Mouse (Mus musculus) cerebral cortex, adult 2 months (tissue): ENCODE results near the gene Tbc1d14.

ENCODE experiments used
- WGBS: fragments of 180-500 bp; shearing (Covaris S2); methylation state at CpG from one replicate; pipeline ENCODE4 v1.1.7; 2018; 5-methylcytosine and 5-hydroxymethylcytosine counted together

Tbc1d14 gene

DNA sequence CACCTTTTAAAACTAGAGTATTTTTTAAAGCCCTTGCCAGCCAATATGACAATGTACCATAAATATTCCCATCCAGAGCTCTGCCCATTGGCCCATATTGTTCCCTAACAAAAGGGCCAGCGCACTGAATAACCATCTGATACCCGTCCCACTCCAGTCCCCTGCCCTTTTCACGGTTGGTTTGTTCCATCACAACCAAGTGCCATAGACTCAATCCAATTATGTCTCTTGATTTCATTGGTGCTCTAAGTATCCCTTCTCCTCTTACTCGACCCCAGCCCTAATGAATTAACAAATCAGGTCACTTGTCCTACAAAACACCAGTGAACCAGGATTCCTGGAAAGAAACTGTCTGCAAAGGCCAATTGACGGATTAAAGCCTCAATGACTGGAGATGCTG is 129.7 kb downstream of the Tbc1d14 start:
- 50% methylated on average over 5 of the region's 5 CpGs for WGBS

DNA sequence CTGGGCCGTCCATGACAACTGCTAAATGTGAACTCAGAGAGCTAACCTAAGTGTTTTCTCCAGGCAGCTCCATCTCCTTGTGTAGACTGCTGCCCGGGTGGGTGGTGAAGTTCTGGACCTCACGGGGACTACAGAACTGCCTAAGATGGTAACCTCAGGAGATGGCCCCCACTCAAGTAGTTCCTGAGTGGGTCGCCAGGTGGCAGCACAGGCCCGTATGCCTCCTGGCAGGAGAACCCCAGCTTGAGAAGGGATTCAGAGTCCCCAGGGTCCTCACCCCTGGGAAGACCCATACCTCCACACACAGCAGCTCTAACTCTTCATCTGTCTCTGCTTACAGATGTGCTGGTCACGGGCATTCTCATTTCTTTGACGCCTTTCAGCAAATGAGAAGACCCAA is 130.3 kb downstream of the Tbc1d14 start:
- WGBS: 16% methylated on average over 7 of the region's 7 CpGs

DNA sequence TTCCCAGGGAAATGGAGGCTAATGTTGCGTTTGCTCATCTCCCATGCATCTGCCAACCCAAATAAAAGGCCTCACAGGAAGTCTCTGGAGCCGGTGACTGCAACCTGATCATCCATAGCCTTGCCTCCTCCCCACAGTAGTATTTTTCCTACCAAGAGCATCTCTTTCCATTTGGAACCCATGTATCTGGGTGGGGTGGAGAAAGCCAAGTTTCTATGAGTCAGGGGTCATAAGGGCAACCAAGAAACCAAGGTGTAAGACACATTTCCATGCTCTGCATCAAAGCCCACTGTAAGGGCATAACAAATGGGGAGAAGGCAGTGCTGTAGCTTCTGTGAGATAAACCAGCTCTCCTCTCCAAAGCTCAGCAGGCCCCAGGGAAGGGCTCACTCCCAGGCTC is 131.8 kb downstream of the Tbc1d14 start:
- WGBS: 71% methylated on average over 2 of the region's 2 CpGs

DNA sequence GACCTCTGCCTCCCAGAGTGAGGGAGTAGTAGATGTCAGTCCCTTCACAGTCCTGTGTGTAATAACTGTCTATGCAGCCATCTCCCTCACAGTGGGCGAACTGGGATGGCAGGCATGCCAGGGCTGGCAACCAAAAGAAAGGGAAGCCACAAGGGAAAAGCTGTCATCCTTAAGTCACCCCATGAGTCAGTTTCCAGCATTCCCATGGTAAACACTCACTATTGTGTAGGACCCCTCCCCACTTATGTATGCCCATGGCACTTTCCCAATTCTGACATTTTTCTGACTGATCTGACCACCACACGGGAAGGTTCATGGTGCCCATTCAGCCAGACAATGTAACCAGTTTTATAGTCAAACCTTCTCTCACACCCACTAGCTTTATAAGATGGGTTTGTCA is 132.4 kb downstream of the Tbc1d14 start:
- 85% methylated on average over 2 of the region's 2 CpGs for WGBS

DNA sequence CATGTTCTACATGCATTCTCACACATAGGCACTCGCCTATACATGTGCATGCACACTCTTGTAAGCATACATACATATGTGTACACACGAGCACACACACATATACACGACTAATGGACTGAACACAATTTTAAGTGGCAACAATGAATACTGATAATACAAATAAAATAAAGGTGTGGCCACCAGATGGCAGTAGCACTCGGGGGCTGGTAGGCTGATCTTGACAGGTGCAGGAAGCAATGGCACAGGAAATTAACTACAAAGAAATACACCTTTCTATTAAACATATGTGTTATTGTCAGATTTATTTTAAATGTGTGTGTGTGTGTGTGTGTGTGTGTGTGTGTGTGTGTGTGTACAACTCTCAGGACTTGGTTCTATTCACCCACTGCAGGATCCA is 134.2 kb downstream of the Tbc1d14 start:
- WGBS: 19% methylated on average over 4 of the region's 4 CpGs

DNA sequence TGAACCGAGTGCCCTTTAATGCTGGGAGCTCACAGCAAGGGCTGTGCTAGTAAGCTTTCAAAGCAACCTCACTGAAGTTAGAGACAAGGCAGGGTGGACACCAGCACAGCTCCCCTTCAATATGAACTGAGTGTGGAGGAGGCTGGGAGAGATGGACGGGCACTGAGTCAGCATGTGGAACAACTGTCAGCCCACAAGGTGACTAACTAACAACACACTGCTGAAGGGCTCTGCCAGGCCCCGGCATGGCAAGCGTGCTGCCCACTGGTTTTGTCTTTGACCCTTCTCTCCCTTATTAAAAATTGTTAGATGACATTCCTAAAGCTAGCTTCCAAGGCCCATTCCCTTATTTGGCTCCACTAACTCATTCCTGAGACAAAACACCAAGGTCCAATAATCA is 135.4 kb downstream of the Tbc1d14 start:
- WGBS: 73% methylated on average over 4 of the region's 4 CpGs

DNA sequence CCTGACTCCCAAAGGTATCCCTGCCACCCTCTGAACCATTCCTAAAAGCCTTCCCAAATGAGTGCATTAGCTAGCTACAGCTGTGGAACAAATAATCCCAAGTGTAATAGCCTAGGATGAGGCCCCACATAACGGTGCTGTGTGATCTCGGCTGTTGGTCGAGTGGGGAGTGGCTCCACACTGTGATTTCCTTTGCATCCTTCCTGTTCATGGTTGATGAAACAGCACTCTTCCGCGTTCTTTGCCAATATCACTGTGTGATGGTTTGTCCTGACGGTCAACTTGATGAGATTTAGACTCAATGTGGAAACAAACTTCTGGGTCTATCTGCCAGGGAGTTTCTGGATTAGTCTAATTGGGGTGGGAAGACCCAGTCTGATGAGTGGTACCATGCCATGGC is 140.3 kb downstream of the Tbc1d14 start:
- WGBS: 86% methylated on average over 6 of the region's 6 CpGs

DNA sequence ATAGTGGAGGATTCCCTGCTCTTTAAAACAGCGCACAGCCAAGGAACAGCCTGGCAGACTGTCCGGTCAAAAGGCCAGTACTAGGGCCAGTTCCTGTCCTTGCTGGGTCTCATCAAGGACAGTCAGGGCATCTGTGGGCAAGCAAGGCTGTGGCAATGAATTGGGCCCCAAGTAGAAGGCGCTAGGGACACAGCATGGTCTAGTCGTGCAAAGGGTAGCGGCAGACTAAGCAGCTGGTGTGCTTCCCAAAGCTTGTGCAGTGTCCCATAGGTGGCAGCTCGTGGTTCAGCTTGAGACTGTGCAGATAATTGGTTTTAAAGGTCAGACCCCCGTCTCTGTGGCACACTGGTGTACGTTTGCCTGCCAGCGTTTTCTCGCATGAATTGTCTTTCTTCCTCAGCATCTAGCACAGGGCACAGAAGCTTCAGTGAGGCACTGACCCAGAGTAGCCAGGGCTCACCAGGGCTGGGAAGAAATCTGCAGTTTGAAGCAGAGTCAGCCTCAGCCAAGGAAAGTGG is 141.1 kb downstream of the Tbc1d14 start:
- 77% methylated on average over 10 of the region's 10 CpGs for WGBS

DNA sequence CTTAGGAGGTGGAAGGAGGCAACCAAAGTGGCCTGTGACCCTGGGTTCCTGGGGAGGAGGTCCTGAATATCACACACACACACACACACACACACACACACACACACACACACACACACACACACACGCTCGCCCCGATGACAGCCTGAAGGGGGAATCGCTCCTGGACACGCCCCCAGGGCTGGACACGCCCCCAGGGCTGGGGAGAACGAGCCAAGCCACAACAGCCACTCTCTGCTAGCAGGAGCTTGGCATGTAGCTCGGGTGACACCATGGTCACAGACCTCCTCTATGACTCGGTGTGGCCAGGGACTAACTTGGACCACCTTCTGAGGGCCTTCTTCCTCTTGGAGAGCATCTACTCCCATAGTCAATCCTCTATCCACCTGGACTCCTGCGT is 142.0 kb downstream of the Tbc1d14 start:
- WGBS: 33% methylated on average over 10 of the region's 10 CpGs

DNA sequence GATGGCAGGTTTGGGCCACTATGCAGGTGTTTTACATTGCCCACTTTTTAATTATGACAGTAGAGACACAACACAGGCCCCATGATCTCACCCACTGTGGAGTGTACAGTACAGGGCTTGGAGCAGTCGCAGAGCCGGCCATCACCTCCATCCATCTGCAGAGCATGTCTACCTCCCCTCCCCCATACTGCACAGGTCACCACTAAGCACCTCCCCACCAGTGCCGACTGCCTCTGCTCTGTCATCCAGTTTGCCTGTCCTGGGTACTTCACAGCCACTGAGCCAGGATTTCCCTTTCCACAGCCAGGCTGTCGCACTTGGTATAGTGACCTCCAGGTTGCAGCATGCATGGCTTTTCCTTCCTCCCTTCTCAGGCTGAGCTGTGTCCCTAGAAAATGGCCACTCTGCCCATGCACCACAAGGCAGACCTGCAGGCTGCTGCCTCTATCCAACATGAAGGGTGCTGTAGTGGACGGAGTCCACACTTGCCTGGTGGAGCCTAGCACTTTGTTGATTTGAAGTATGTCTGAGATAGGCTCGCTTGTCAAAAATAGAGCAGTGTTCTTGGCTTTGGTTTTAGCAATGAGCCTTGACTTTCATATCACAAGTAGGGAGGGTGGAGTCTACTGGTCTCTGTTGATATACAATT is 143.2 kb downstream of the Tbc1d14 start:
- WGBS: 82% methylated on average over 6 of the region's 6 CpGs

DNA sequence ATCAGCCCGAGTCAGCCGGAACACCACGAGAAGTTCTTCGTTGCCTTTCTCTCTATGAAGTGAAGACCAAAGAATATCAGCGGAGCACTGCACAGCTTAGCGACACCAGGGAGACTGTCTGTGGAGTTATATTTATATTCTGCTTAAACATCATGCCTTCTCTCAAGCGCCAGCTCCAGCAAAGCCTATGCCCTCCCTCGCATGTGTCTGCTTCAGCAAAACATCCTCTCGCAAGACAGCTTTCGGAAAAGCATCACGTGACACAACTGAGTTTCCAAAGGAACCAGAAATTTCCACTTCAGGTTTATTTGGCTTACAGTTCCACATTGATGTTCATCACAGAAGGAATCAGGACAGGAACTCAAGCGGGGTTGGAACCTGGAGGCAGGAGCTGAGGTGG is 145.2 kb downstream of the Tbc1d14 start:
- 60% methylated on average over 12 of the region's 12 CpGs for WGBS

DNA sequence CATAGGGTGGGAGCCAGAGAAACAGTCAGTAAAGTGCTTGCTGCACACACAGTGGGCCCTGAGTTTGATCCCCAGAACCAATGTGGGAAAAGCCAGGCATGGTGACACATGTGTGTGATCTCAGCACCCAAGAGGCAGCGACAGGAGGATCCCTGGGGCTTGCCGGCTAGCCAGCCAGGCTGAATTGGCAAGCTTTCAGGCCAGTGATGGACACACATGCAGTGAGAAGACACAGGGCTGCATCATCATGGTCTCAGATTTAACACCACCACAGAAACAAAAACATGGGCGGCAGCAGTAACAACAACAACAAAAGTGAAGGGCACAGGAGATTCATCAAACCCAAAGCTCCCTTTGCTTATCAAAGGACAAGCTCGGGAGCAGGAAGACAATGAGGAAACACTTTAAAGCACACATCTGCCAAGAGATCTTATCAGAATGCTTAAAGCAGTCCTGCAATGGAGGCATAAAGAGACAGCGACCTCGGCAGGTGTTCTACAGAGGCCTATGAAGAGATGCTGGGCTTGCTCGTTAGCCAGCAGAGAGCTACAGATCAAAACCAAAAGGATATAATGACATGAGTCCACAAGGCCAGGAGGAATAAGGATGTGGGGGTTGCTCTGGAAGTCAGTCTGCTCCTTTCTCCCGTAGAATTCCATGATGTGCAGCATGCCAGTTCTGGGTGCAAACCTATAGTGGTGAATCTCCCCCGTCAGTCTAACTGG is 146.7 kb downstream of the Tbc1d14 start:
- WGBS: 70% methylated on average over 9 of the region's 9 CpGs

DNA sequence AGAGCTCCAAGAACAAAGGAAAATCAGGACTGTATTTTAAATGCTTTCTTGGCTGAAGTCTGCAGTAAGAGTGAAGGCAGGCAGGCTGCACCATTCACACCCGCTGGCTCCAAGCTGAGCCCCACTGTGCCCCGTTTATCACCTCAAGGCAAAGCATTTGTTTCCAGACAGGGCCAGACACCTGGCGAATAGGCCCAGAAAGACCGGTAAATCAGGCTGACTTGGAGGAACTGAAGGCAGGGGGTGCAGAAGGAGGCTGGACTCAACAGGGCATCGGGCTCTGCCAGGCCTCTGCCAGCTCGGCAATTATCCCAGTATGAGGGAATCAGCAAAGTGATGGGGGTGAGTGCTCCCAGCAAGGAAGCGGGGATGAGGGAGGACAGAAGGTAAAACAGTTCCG is 148.0 kb downstream of the Tbc1d14 start:
- WGBS: 56% methylated on average over 8 of the region's 8 CpGs

DNA sequence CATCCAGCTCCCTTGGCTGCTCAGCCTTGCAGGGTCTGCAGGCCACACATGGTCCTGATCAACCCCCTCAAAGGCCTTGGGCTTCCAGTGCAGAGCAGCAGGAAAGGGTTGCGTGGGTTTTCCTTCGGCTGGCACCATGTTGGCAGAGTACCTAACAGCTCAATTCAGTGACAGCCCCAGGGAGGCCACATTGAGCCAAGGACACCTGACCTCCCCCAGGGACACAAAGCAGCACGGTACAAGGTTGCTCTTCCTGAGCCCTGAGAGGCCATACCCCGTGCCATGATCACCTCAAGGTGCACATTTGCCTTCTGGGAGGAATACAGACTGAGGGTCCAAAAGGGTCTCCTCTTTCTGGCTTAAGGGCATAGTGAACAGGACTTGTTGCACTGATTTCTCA is 148.5 kb downstream of the Tbc1d14 start:
- 71% methylated on average over 4 of the region's 4 CpGs for WGBS

DNA sequence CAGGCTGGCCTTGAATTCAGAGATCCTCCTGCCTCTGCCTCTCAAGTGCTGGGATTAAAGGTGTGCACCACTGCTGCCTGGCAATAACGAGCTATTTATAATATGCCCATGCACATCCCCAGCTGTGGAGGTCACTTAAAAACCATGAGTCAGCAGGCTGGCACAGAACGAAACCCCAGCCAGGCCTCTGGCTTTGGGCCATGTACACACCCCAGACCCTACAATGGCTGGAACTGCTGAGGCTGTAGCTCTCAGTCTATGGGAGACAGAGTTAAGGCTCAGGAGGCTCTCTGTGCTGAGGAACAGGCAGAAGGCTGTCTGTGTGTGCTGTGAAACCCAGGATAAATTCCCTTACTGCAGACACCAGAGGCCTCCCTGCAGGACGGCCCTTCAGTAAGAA is 152.3 kb downstream of the Tbc1d14 start:
- 58% methylated on average over 3 of the region's 3 CpGs for WGBS
